Mouse (Mus musculus): ENCODE measurements around the gene Syne1.

DNA sequence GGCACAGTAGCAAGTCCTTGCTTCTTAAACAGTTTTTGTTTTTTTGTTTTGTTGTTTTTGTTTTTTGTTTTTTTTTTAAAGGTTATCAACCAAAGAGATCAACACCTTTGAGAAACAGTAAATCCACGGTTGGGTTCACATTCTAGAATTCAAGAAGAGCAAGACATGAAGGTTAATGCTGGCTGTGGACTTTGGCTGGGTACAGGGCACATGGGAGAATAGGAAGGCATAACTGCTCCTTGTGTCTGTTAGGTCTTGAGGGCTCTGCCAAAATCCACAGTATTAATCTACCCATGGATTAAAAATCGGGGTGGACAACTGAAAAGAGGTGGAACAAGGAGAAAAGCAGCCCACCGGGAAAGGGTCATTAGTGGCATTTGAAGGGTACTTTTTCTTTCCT is 388.0 kb downstream of the Syne1 start:
- TF ChIP-seq GABPA (IDR thresholded peaks at IDR 0.05; ENCODE audit: low read depth, low read length) (no peak), CTCF (IDR thresholded peaks at IDR 0.05 in 2 of 3, conservative IDR thresholded peaks at IDR 0.05 in 1 of 3; ENCODE audit: control insufficient read depth in 1 of 3, insufficient read depth in 1 of 3, low read depth in 2 of 3, low read length in 3 of 3, poor library complexity in 1 of 3, severe bottlenecking in 1 of 3) (no peak), ZNF384 (IDR thresholded peaks at IDR 0.05; ENCODE audit: low read depth, low read length) (no peak), ETS1 (IDR thresholded peaks at IDR 0.05; ENCODE audit: low read depth, low read length) (no peak)

Measured in MEL (cell line).